In the genomic region with DNA sequence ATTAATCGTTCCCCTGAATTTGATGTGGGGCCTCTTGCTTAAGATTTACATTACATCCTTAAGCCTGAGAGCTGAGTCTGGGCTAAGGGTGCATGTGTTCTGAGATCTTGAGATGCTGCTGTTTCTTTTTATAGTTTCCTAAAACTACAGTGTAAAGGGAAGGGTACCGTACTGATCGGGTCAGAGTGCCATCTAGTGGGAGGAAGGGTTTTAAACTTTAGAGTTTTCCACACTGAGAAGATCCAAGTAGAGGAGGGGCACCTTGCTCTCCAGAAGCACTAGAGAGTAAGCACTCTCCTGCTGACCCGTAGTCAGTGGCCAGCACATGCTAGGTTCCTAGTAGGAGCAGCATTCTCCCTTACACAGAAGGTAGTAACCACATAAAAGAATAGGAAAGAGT, we compare ENCODE assay signal across 8 mouse cellular contexts. TPM values are rescaled to one million over a fixed set of nuclear protein-coding genes. Genes with fewer than 3 reads are reported as not detected.
DNase-seq lines count a peak whose midpoint lies in the region; ATAC-seq and TF ChIP-seq lines count a peak whose summit lies in the region.

No protein-coding gene starts in this region.

- no peaks in the 10 kb centered on the region for H3K27me3 ChIP-seq in Patski

- DNase-seq in cerebellum, postnatal 14 days: peak; percentile 13 to 15
- DNase-seq in cerebellum, adult 9-11 months: no peak
- peak; percentile 33 to 39 for DNase-seq in left cerebral cortex, postnatal 14 days (ENCODE audit: low spot score in 2 of 2)
- no peak for DNase-seq in left cerebral cortex, adult 8-10 months (ENCODE audit: low spot score in 2 of 2)
- no peak for DNase-seq in Patski (ENCODE audit: low read depth, low spot score)
- peak; percentile 12 for DNase-seq in kidney, postnatal 14 days
- no peak for DNase-seq in right cerebral cortex, postnatal 25 days
- DNase-seq in heart, adult 11 months: no peak

- POLR2A ChIA-PET in Patski (lab: Charles Lee): no interaction called here

- no peak for ATAC-seq in Patski

- peak; percentile 68 for TF ChIP-seq CTCF in Patski (IDR thresholded peaks at IDR 0.05)

- in situ Hi-C loops in Patski (cut with MboI; ENCODE audit: low pct_unique_long_range_greater_than_20kb): no loop called here

- intact Hi-C loops in left cerebral cortex, postnatal 14 days (cut with DNase I): no loop called here

- CTCF ChIA-PET in Patski (lab: Charles Lee): interaction anchor here (0.9 to 2.3 kb wide), 6 partner anchors 13 to 56 kb away, joined by 3 to 13 read pairs (median 4); no protein-coding TSS in a partner anchor

RNA-seq across cellular contexts. Expression of a gene that starts 33.2 kb away (rescaled TPM):
- 10 to 100 TPM; 32.6 to 33.9 TPM for total RNA-seq in left cerebral cortex, postnatal 14 days (2021)
- 10 to 100 TPM; 27.8 to 37.7 (median 30.8) TPM for total RNA-seq in left cerebral cortex, adult 8-10 months (2022)
- polyA plus RNA-seq in Patski (2021): 43.0 TPM

RNA-seq across cellular contexts. Expression of a gene that starts 52.4 kb away (rescaled TPM):
- total RNA-seq in left cerebral cortex, postnatal 14 days (2021): 1 to 10 TPM; 8.5 to 8.9 TPM
- total RNA-seq in left cerebral cortex, adult 8-10 months (2022): 10 to 100 TPM; 15.7 to 19.3 (median 16.5) TPM
- not detected for polyA plus RNA-seq in Patski (2021)

Comparison
In these comparisons a context has a peak if more than half of its experiments do, and no peak if none do; other contexts are left out.
1. DNase-seq: peak in cerebellum, postnatal 14 days (2 of 2), left cerebral cortex, postnatal 14 days (2 of 2) and kidney, postnatal 14 days (single experiment); none in cerebellum, adult 9-11 months (single experiment), left cerebral cortex, adult 8-10 months (0 of 2), Patski (single experiment), right cerebral cortex, postnatal 25 days (single experiment) and heart, adult 11 months (single experiment).